Mouse (Mus musculus) frontal cortex, postnatal 25 days (tissue): Measurements from ENCODE around the gene Dcaf10.
"Not testable (repeated sequence)": the region's sequence is repeated elsewhere in the genome, so short reads cannot be mapped to it uniquely, and the experiment has no call there.

ENCODE experiments used
- DNase-seq, 2 experiments: peaks; one replicate each; pipeline ENCODE4 v3.0.0; 2022; ENCODE audit warnings: low spot score in 2 of 2

Gene Dcaf10

GRCm38 (mm10) chr4:45341669-45342249, at the start of gene Dcaf10:
TSS of gene Dcaf10 (plus strand) at chr4:45342101.
- DNase-seq, result peak; percentile 90 to 92

- peak; percentile 27 to 48 for DNase-seq
Observed at GRCm38 (mm10) chr4:45296662-45297564, 45.0 kb upstream of the Dcaf10 start, which contains the start of gene Trmt10b. TSS of gene Trmt10b (plus strand) at chr4:45297127.

GRCm38 (mm10) chr4:45305536-45305935, 36.4 kb upstream of the Dcaf10 start:
- DNase-seq, result no peak

DNA sequence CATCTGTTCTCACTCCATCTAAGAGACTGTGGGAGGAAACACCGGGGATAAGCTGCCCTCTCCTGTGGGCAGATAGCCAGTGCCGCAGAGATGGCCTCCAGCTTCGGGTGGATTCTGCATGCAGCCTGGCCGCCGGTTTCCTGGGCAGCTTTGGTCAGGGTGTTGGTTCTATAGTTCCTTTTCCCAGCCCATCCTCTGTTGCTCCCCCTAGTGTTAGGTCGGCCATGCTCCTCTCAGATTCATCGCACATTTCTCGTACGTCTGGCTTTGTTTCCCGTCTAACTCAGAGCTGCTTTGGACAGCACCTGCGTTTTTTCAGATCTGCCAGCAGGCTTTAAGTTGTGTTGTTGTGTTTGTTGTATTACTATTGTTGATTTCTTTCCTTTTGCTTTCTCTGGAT, 33.9 kb upstream of the Dcaf10 start:
- DNase-seq, result no peak

GRCm38 (mm10) chr4:45308606-45309005, 33.3 kb upstream of the Dcaf10 start:
- DNase-seq, result no peak

- DNase-seq, result no peak
Observed at GRCm38 (mm10) chr4:45311056-45311455, 30.8 kb upstream of the Dcaf10 start.

DNA sequence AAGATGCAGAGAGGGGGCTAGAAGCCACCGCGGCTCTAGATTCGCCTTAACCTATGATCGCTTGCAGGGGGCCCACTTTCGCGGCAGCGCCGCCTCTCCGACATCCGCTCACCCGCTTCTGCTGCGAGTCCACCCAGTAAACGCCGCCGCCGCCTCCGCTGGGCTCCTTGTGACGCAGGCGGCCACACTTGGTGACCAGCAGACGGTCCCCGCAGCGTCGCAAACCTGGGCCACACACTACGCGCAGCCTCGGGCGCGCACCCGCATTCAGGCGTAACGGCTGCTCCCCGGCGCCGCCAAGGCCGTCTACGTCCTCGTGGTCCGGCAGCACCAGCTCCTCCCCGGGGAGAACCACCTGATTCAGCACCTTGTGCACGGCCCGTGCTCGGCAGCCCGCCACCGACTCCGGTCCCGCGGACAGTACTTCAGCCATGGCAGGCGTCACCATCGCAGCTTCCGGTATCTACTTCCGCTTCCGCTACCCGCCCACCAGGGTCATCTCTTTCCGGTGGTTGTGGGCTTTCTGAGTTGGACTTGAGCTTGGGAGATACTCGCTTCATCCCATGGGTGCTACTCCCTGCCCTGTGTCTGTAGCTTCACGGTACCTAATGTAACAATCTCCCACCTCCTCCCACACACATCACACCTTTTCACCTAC, 21.6 kb upstream of the Dcaf10 start:
- peak; percentile 74 to 77 for DNase-seq

GRCm38 (mm10) chr4:45331139-45331538, 10.8 kb upstream of the Dcaf10 start:
- DNase-seq, result no peak

- no peak for DNase-seq
Observed at GRCm38 (mm10) chr4:45332466-45332865, 9.4 kb upstream of the Dcaf10 start.

DNA sequence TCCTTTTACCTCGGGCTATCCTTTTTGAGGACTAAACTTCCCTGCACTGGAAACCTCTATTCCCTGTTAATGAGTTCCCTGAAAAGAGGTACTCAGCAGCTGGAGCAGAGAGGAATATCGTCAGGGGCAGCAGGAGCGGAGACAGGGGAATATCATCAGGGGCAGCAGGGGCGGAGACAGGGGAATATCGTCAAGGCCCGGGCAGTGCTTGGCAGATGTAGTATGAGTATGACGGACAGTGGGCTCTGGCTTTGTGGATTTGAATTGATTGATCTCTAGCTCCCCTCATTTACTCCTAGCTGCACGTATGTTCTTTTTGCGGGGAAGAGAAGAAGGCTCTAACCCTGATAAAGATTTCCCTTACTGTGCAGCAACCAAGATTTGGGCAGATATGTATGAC, 675 bp upstream of the Dcaf10 start:
- DNase-seq, result no peak

DNA sequence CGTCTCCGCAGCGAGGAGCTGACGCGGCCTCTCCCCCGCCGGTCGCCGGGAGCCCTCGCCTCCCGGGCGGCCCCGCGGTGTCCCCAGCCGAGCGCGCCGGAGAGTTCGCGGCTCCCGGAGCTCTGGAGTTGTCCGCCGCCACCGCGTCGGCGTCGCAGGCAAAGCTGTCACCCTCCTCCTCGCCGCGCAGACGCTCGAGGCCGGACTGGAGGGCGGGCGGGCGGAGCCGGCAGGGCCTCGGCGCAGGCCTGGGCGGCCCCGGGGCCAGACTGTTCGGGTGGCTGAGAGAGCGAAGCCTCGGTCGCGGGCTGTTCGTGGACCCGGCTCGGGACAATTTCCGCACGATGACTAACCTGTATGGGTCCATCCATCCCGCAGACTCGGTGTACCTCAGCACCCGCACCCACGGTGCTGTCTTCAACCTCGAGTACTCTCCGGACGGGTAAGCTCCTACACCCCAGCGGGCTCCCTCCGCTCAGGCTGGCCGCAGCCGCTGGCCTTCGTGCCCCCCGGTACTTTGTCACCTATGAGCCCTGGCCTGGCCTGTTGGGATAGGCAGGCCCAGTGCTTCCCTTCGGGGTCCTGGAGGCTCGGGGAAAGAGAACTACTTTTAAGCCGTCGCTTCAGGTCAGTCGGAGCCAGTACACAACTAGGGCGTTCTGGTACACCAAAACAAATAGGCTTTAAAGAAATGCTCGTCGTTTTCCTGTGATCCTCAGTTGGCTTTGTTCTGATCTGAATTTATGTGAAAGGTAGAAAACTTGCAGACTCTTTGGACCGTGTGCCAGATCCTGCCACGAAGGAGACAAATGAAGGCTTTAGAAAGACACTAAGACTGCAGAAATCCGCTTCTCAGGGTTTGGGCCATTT, 620 bp downstream of the Dcaf10 start, which contains the start of gene Exosc3:
TSS of gene Exosc3 (minus strand) at position 447 of the 870 bp plus-strand sequence.
- peak; percentile 19 to 22 for DNase-seq

- DNase-seq, result no peak
Observed at GRCm38 (mm10) chr4:45356653-45357052, 14.8 kb downstream of the Dcaf10 start.

GRCm38 (mm10) chr4:45371261-45371660, 29.4 kb downstream of the Dcaf10 start:
- DNase-seq, result no peak

DNA sequence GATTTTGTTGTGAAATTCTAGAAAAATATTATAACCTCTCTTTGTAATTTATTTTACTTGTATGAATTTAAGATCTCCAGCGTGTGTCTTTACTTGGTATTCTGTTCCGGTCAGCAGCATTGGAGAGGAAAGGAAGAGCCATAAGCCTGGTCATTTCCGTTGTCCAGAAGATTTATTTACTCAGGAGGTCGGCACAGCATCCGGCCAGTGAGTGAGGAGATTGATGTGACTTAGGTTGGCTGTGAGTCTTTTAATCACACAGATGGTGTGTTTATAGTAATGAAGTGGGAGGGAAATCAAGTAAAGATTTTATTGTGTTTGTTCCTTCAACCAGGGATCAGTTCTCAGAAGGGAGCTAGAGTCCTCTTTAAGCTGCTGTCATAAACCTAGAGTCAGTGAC, 33.0 kb downstream of the Dcaf10 start:
- no peak for DNase-seq

DNA sequence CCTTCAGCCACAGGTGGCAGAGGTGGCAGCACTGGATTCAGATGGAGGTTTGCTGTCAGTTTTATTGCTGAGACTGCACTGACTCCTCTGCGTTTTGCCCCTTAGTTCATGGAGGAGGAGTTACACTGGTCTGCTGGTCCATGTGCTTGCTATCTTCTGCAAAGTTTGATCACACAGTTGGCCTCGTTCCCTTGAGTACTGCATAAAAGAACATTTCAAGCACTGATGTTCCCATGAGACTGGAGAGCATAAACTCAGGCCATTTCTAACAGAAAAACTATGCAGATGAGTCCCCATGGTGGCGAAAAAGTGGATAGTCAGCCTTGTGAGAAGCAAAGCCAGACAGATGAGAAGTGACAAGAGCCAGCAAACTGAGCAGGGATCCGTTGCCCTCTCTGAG, 34.7 kb downstream of the Dcaf10 start:
- no peak for DNase-seq

GRCm38 (mm10) chr4:45380903-45381580, 39.1 kb downstream of the Dcaf10 start:
- not testable (repeated sequence) for DNase-seq

- DNase-seq, result not testable (repeated sequence)
Observed at GRCm38 (mm10) chr4:45382133-45382532, 40.2 kb downstream of the Dcaf10 start.

DNA sequence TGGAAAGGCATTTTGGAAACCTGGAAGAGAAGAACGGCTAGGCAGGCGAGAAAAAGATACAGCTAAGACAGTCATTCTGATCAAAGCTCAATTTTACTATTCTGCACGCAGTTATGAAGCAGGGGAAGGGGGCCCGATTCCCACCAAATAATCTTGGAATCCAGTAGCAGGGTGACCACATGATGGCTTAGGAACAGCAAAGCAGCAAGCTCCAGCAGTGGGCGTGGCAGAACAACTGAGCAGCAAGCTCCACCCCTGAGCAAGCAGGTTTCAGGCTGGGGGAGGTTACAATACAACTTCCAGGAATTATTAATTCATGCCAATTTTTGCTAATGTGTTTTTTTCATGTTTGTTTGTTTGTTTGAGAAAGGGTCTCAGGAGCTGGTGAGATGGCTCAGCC, 45.4 kb downstream of the Dcaf10 start:
- not testable (repeated sequence) for DNase-seq

DNA sequence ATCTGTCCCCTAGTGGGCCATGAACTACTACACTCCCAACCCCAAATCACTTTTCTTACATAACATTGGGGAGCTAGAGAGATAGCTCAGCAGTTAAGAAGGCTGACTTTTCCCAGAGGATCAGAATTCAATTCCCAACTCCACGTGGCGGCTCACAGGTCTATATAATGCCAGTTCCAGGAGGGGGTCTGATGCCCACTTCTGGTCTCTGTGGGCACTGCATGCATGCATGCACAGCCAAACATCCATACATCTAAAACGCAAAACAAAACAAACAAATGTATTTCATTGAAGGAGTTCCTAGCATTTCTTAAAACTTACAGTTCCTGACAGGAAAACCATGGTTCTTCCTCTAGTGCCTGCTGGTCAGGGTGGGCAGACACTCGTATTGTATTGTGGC, 50.2 kb downstream of the Dcaf10 start:
- DNase-seq, result no peak

DNA sequence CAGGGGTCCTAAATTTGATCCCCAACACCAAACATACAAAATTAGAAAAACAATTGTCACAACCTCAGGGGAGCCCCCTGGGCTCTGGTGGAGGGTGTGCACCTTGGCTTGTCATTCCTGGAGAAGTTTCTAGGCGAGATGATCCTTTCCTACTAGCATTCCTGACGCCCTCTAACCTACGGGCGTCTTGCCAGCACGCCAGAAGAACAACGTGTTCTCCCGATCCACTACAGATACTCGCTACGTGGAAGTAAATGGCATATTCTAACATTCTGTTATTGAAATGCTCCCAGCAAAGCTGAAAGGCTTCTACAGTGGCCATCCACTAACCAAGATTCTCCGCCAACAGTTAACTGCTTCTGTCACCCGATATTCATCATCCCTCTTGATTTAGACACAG, 50.7 kb downstream of the Dcaf10 start:
- DNase-seq, result no peak

DNA sequence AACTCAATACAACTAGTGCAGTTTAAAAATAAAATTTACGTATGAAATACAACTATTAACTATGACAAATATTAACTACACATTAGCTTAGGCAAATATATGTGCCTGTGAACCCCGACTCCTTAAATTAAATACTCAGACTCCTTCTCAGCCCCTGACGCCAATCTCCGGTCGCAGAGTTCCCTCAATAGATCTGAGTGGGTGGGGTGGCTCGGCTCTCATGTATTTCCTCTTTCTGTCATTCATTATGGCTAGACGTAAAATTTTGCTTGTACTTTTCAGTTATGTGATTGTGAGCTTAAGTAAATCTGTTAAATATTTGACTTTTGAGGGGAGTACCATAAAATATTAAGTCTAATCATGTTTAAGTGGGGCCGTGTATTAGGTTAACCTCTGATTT, 51.1 kb downstream of the Dcaf10 start:
- DNase-seq, result no peak
